Mouse (Mus musculus): ENCODE data around the gene Foxi2. TPM values are rescaled to one million over a fixed set of nuclear protein-coding genes. Genes with fewer than 3 reads are reported as not detected.

Gene Foxi2
- polyA plus RNA-seq (2021; fragmentation: Nextera tagmentation), result not detected in 2 replicates
- long read RNA-seq, experiment 1, result 0 reads
- long read RNA-seq, experiment 2, result 0 reads

DNA sequence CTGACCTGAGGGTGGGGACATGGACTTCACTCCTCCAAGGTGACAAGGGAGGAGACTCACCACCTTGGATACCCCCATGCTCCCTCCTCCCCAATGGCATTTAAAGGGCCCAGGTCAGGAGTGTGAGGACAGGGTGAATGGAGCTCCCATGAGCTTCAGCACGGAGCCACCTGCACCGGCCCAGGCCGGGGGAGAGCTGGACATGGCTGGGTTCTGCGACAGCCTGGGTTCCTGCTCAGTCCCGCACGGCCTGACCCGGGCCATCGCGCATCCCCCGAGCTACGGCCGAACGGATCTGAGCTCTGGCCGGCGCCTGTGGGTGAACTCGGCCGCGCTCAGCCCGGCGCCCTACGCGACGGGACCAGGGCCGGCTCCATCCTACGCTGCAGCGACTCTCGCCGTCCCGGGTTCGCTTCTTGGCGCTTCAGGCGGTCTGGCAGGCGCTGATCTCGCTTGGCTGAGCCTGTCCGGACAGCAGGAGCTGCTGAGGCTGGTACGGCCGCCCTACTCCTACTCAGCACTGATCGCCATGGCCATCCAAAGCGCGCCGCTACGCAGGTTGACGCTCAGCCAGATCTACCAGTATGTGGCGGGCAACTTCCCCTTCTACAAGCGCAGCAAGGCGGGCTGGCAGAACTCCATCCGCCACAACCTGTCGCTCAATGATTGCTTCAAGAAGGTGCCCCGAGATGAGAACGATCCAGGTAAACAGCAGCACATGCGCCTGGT lies at the start of gene Foxi2:
Gene Foxi2 (plus strand): TSS at position 72 of the 729 bp plus-strand sequence.

Other genes starting within 250 kb of the Foxi2 start
- gene Nps, start 151.6 kb upstream of the Foxi2 start, polyA plus RNA-seq (2021; fragmentation: Nextera tagmentation), result not detected in 2 replicates
- not detected in 2 replicates for gene Clrn3, start 118.3 kb downstream of the Foxi2 start, polyA plus RNA-seq (2021; fragmentation: Nextera tagmentation)
- 21.8 and 22.7 TPM in 2 replicates for gene Ptpre, start 127.2 kb downstream of the Foxi2 start, polyA plus RNA-seq (2021; fragmentation: Nextera tagmentation)